Comparison of ENCODE assay signal across 8 mouse cellular contexts in genomic region chr11:58104351-58104791, GRCm38 (mm10). TPM values are rescaled to one million over a fixed set of nuclear protein-coding genes. Genes with fewer than 3 reads are reported as not detected.
DNase-seq lines count a peak whose midpoint lies in the region; ATAC-seq and TF ChIP-seq lines count a peak whose summit lies in the region.

No protein-coding gene starts in this region.

- no peak for DNase-seq in liver, adult 2 months (ENCODE audit: extremely low read depth, low read depth, low spot score)
- no peak for DNase-seq in liver
- DNase-seq in R1 (ENCODE audit: low read depth, low spot score) = peak; percentile 87
- DNase-seq in limb, embryonic 10.5 days (ENCODE audit: low spot score) = no peak
- DNase-seq in midbrain, embryonic 10.5 days (ENCODE audit: low spot score) = peak; percentile 67
- no peak for DNase-seq in gastrocnemius, adult 18-20 months (ENCODE audit: low spot score)
- DNase-seq in testis, postnatal 10 days (ENCODE audit: low spot score) = no peak

- H3K36me3 ChIP-seq in liver, adult 2 months (ENCODE audit: control insufficient read depth, insufficient read depth, low read length) = no peaks in the 10 kb centered on the region
- H3K36me3 ChIP-seq in forebrain, embryonic 12.5 days (replicated peaks) = no peaks in the 10 kb centered on the region
- peaks cover 13% of the 10 kb centered on the region for H3K36me3 ChIP-seq in limb, embryonic 10.5 days
- H3K36me3 ChIP-seq in midbrain, embryonic 10.5 days = peaks cover 9% of the 10 kb centered on the region

- peak overlapping the region; percentile 75 for H3K4me3 ChIP-seq in liver, adult 2 months (ENCODE audit: insufficient read depth, low read depth, low read length)
- H3K4me3 ChIP-seq in forebrain, embryonic 12.5 days (replicated peaks) = peak overlapping the region; percentile 94
- peak overlapping the region; percentile 97 for H3K4me3 ChIP-seq in limb, embryonic 10.5 days
- H3K4me3 ChIP-seq in midbrain, embryonic 10.5 days = peak overlapping the region; percentile 88

- ATAC-seq in forebrain, embryonic 12.5 days (ENCODE audit: low FRiP score) = peak; percentile 28

- TF ChIP-seq POLR2A in liver, adult 2 months (IDR thresholded peaks at IDR 0.05; ENCODE audit: extremely low read depth, insufficient read depth, low read length) = no peak

- no peaks in the 10 kb centered on the region for H3K27me3 ChIP-seq in liver, adult 2 months (ENCODE audit: control insufficient read depth, insufficient read depth, low read length)
- no peaks in the 10 kb centered on the region for H3K27me3 ChIP-seq in forebrain, embryonic 12.5 days
- peaks cover under 1% of the 10 kb centered on the region for H3K27me3 ChIP-seq in limb, embryonic 10.5 days (ENCODE audit: low read depth, poor library complexity, severe bottlenecking)
- no peaks in the 10 kb centered on the region for H3K27me3 ChIP-seq in midbrain, embryonic 10.5 days (ENCODE audit: low read depth, poor library complexity, severe bottlenecking)

- peak overlapping the region; percentile 86 for H3K9ac ChIP-seq in liver, adult 2 months (ENCODE audit: low read depth, low read length)
- peak overlapping the region; percentile 82 for H3K9ac ChIP-seq in forebrain, embryonic 12.5 days

- H3K4me2 ChIP-seq in forebrain, embryonic 12.5 days = peak overlapping the region; percentile 80

- peak overlapping the region; percentile 84 for H3K27ac ChIP-seq in liver, adult 2 months (replicated peaks; ENCODE audit: insufficient read depth, low read depth, low read length)
- H3K27ac ChIP-seq in forebrain, embryonic 12.5 days = peak overlapping the region; percentile 87
- H3K27ac ChIP-seq in limb, embryonic 10.5 days = peak overlapping the region; percentile 96
- peak overlapping the region; percentile 95 for H3K27ac ChIP-seq in midbrain, embryonic 10.5 days (replicated peaks)

- peaks cover 20% of the 10 kb centered on the region; the same call in 1 of the 2 replicates for H3K79me2 ChIP-seq in liver, adult 2 months (ENCODE audit: control insufficient read depth, insufficient read depth, low read length)

- no peak for TF ChIP-seq CTCF in liver, adult 2 months (IDR thresholded peaks at IDR 0.05; ENCODE audit: low read depth, low read length)

- WGBS in liver, adult 2 months = 0% methylated on average over 24 of the region's 24 CpGs
- WGBS in forebrain, embryonic 12.5 days = under 1% methylated on average over 23 of the region's 24 CpGs
- WGBS in limb, embryonic 10.5 days = under 1% methylated on average over 24 of the region's 24 CpGs
- under 1% methylated on average over 24 of the region's 24 CpGs for WGBS in midbrain, embryonic 10.5 days

- H3K9me3 ChIP-seq in forebrain, embryonic 12.5 days = no peaks in the 10 kb centered on the region
- H3K9me3 ChIP-seq in limb, embryonic 10.5 days (replicated peaks) = no peaks in the 10 kb centered on the region
- no peaks in the 10 kb centered on the region for H3K9me3 ChIP-seq in midbrain, embryonic 10.5 days (replicated peaks)

- H3K4me1 ChIP-seq in liver, adult 2 months (ENCODE audit: control insufficient read depth, insufficient read depth, low read length) = peaks cover 23% of the 10 kb centered on the region
- H3K4me1 ChIP-seq in forebrain, embryonic 12.5 days = peaks cover 27% of the 10 kb centered on the region
- peaks cover 19% of the 10 kb centered on the region for H3K4me1 ChIP-seq in limb, embryonic 10.5 days
- H3K4me1 ChIP-seq in midbrain, embryonic 10.5 days = peaks cover 29% of the 10 kb centered on the region

RNA-seq across cellular contexts. Expression of gene Cnot8, which starts 0.4 kb away (rescaled TPM):
- total RNA-seq in liver, adult 2 months (2014; rRNA removed) = 48.0 and 49.1 TPM in 2 replicates
- polyA plus RNA-seq in liver, adult 2 months (2012; rRNA removed) = 40.2 and 49.0 TPM in 2 replicates
- 110 and 112 TPM in 2 replicates for polyA plus RNA-seq in forebrain, embryonic 12.5 days (2016; fragmentation: Nextera tagmentation; extraction: Ambion mirVana)
- polyA plus RNA-seq in limb, embryonic 10.5 days (2016; fragmentation: Nextera tagmentation; extraction: Ambion mirVana) = 107 and 113 TPM in 2 replicates
- 103 and 112 TPM in 2 replicates for polyA plus RNA-seq in midbrain, embryonic 10.5 days (2016; fragmentation: Nextera tagmentation; extraction: Ambion mirVana)
- 10 to 100 TPM; 32.2 to 33.1 TPM for total RNA-seq in gastrocnemius, adult 18-20 months (2021)

RNA-seq across cellular contexts. Expression of gene Gm12248, which starts 11.4 kb away (rescaled TPM):
- not detected in 2 replicates for total RNA-seq in liver, adult 2 months (2014; rRNA removed)
- polyA plus RNA-seq in liver, adult 2 months (2012; rRNA removed) = 1.7 TPM in 2 replicates
- not detected in 2 replicates for polyA plus RNA-seq in forebrain, embryonic 12.5 days (2016; fragmentation: Nextera tagmentation; extraction: Ambion mirVana)
- not detected in 2 replicates for polyA plus RNA-seq in limb, embryonic 10.5 days (2016; fragmentation: Nextera tagmentation; extraction: Ambion mirVana)
- not detected in 2 replicates for polyA plus RNA-seq in midbrain, embryonic 10.5 days (2016; fragmentation: Nextera tagmentation; extraction: Ambion mirVana)
- not detected for total RNA-seq in gastrocnemius, adult 18-20 months (2021)

Comparison
In these comparisons a context has a peak if more than half of its experiments do, and no peak if none do; other contexts are left out.
1. DNase-seq: peak in R1 (single experiment) and midbrain, embryonic 10.5 days (single experiment); none in liver, adult 2 months (single experiment), liver (single experiment), limb, embryonic 10.5 days (single experiment), gastrocnemius, adult 18-20 months (single experiment) and testis, postnatal 10 days (single experiment).
2. Peak in every context shown above with its lines, with median percentiles within 50 percentile points of each other: H3K27ac ChIP-seq and H3K4me3 ChIP-seq.